Mouse (Mus musculus) erythroblast, embryonic 14.5 days (primary cell): Measurements from ENCODE around the gene Gna14. TPM values are rescaled to one million over a fixed set of nuclear protein-coding genes. Genes with fewer than 3 reads are reported as not detected.

ENCODE experiments used
- H3K27me3 ChIP-seq: 2 replicates; pipeline ENCODE4 v1.6.1; 2012; ENCODE audit warnings: inconsistent platforms; ENCODE audit not compliant: control insufficient read depth
- H3K36me3 ChIP-seq: 2 replicates; pipeline ENCODE4 v1.6.1; 2012; ENCODE audit warnings: mild to moderate bottlenecking, inconsistent platforms; ENCODE audit not compliant: control insufficient read depth
- H3K4me1 ChIP-seq: 2 replicates; pipeline ENCODE4 v1.6.1; 2012; ENCODE audit warnings: inconsistent platforms; ENCODE audit not compliant: control insufficient read depth
- H3K4me3 ChIP-seq: replicated peaks from 2 replicates; pipeline ENCODE3; 2012; ENCODE audit warnings: moderate library complexity, mild to moderate bottlenecking, inconsistent platforms
- H3K9me3 ChIP-seq: 2 replicates; pipeline ENCODE4 v1.6.1; 2012; ENCODE audit warnings: low read length, inconsistent platforms, mixed read lengths; ENCODE audit not compliant: control insufficient read depth
- GATA1 ChIP-seq: IDR thresholded peaks from 2 replicates; pipeline ENCODE4 v1.6.1; 2012; ENCODE audit warnings: low read length, inconsistent platforms, mixed read lengths
- TAL1 ChIP-seq: IDR thresholded peaks from 3 replicates; pipeline ENCODE4 v1.6.1; 2012; ENCODE audit warnings: low read length, inconsistent platforms, mixed read lengths
- polyA plus RNA-seq: library from polyadenylated mRNA; stranded (reverse); fragments of >175 nt; gene quantifications from 2 replicates; pipeline ENCODE4 v1.2.3, GENCODE M21; 2012

Gene Gna14
- polyA plus RNA-seq, 1 experiment: not detected

DNA sequence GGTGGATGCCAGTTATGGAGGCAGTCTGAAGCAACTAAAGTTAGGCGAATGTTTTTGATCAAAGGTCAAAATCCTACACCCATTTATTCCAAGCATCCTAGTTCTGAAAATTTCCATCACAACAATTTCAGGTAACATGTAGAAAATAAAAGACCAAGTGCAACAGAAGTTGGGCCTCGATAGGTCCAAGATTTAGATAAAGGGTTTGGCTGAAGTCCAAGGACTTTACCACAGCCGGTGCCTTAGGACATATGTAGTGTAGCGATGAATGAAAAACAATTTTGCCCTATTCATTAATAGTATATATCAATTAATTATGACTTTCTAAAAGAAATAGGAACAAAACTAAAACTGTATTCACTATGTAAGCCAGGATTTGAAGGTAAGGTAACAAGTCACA is 187.6 kb downstream of the Gna14 start:
- Histone ChIP-seq H3K4me3 (no peak overlapping the region), H3K9me3 (no peaks in the 10 kb centered on the region), H3K27me3 (no peaks in the 10 kb centered on the region), H3K4me1 (peaks cover 23% of the 10 kb centered on the region), H3K36me3 (peaks cover 11% of the 10 kb centered on the region)
- TF ChIP-seq TAL1 (no peak), GATA1 (no peak)

DNA sequence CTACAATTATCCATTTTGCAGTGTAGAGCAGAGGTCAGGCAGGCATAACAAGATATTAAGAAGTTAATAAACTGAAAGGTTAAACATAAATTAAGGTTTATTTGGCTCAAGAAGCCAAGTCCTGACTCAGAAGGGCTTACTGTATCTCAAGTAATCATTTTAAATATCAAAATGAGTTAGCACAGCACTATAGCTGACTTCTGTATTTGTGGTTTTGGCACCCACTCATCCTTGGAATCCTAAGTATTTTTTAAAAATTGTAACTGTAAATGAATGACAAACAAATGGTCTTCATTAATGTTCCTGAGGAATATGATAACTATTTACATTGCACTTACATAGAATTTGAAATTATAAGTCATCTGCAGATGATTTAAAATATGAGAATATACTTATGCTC is 189.4 kb downstream of the Gna14 start:
- no peaks in the 10 kb centered on the region for H3K9me3 ChIP-seq
- no peaks in the 10 kb centered on the region for H3K27me3 ChIP-seq
- H3K4me3 ChIP-seq: no peak overlapping the region
- peaks cover 23% of the 10 kb centered on the region for H3K4me1 ChIP-seq
- H3K36me3 ChIP-seq: peaks cover 4% of the 10 kb centered on the region
- no peak for TF ChIP-seq GATA1
- TF ChIP-seq TAL1: no peak

DNA sequence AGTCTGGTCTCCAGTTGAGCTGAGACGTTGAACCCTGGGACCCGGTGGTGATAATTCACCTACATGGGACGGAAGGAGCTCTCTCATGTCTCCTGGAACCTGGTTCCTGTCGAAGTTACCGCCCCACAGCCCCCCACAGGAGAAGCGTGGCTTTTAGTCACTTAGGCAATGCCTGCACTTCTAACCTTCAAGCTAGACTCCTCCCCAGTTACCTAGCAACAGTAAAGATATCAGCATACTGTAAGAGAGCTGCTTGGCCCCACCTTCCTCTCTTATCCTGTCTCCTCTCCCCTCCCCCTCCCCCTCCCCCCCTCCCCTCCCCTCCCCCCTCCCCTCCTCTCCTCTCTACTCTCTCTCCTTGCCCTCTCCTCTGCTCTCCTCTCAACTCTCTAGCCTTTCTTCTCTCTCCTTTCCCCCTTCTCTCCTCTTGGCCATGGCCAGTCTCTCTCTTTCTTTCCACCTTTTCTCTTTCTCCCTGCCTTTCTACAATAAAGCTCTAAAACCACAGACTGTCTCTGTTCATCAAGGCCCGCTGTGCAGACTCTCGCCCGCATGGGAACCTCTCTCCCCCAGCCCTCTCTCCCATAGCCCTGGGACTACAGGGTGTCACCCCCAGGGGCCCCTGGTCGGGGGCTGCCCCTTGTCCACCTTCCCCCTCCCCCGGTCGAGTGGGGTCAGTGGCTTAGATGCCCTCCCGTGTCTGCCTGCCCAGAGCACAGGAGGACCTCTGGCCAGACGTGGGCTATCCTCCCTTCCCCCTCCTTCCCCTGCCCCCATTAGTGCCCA is 190.2 kb downstream of the Gna14 start:
- H3K27me3 ChIP-seq: no peaks in the 10 kb centered on the region
- H3K4me3 ChIP-seq: no peak overlapping the region
- H3K36me3 ChIP-seq: peaks cover 4% of the 10 kb centered on the region
- TF ChIP-seq TAL1 (no peak), GATA1 (0 out of 2 replicates have a peak, but pooled peaks have one; percentile 16)
- H3K9me3 ChIP-seq: no peaks in the 10 kb centered on the region
- H3K4me1 ChIP-seq: peaks cover 23% of the 10 kb centered on the region
